Mouse (Mus musculus) heart, embryonic 10.5 days (tissue): ENCODE measurements around the gene B130006D01Rik. TPM values are rescaled to one million over a fixed set of nuclear protein-coding genes. Genes with fewer than 3 reads are reported as not detected.

Experiments used
- DNase-seq: peaks from one replicate; pipeline ENCODE4 v3.0.0-alpha.2; 2017; ENCODE audit warnings: low spot score
- H3K27ac ChIP-seq: fragments of 300-500 bp; sonication (generic); 2 replicates; pipeline ENCODE4 v1.5.1; 2016; ENCODE audit warnings: mild to moderate bottlenecking
- H3K27me3 ChIP-seq: fragments of 300-500 bp; sonication (generic); 2 replicates; pipeline ENCODE4 v1.6.1; 2016; ENCODE audit warnings: mild to moderate bottlenecking; ENCODE audit not compliant: poor library complexity, insufficient read depth, severe bottlenecking
- H3K36me3 ChIP-seq: fragments of 300-500 bp; sonication (generic); 2 replicates; pipeline ENCODE4 v1.6.1; 2016; ENCODE audit warnings: mild to moderate bottlenecking, moderate library complexity
- H3K4me1 ChIP-seq: fragments of 300-500 bp; sonication (generic); 2 replicates; pipeline ENCODE4 v1.6.1; 2016; ENCODE audit warnings: mild to moderate bottlenecking
- H3K4me3 ChIP-seq: fragments of 300-500 bp; sonication (generic); 2 replicates; pipeline ENCODE4 v1.5.1; 2016; ENCODE audit warnings: mild to moderate bottlenecking, moderate library complexity
- H3K9me3 ChIP-seq: fragments of 300-500 bp; sonication (generic); 2 replicates; pipeline ENCODE4 v1.6.1; 2016; ENCODE audit warnings: mild to moderate bottlenecking, moderate library complexity
- WGBS: fragments of 180-500 bp; shearing (Covaris S2); methylation state at CpG from one replicate; pipeline ENCODE4 v1.1.7; 2016; 5-methylcytosine and 5-hydroxymethylcytosine counted together
- polyA plus RNA-seq: library from polyadenylated mRNA; unstranded; fragments of >200 nt; fragmentation: Nextera tagmentation; extraction: Ambion mirVana; gene quantifications from 2 replicates; pipeline ENCODE4 v1.2.1, GENCODE M21; 2016

Gene B130006D01Rik
- polyA plus RNA-seq, 1 experiment from 2014 or later, result 1.9 TPM

- 84% methylated on average over 13 of the region's 13 CpGs for WGBS
- Histone ChIP-seq H3K4me3 (no peak overlapping the region), H3K27ac (no peak overlapping the region)
These were observed 22.3 kb upstream of the B130006D01Rik start for GRCm38 (mm10) chr11:95700778-95701739.

GRCm38 (mm10) chr11:95704032-95704969 lies 19.1 kb upstream of the B130006D01Rik start:
- Histone ChIP-seq H3K4me3 (no peak overlapping the region), H3K4me1 (0 out of 2 replicates have a peak, but pooled peaks cover 3% of the 10 kb centered on the region), H3K27ac (no peak overlapping the region), H3K9me3 (no peaks in the 10 kb centered on the region), H3K36me3 (no peaks in the 10 kb centered on the region), H3K27me3 (no peaks in the 10 kb centered on the region)
- 84% methylated on average over 12 of the region's 12 CpGs for WGBS
- DNase-seq, result no peak

More at GRCm38 (mm10) chr11:95700778-95701739, 22.3 kb upstream of the B130006D01Rik start:
- Histone ChIP-seq H3K27me3 (no peaks in the 10 kb centered on the region), H3K9me3 (no peaks in the 10 kb centered on the region), H3K36me3 (no peaks in the 10 kb centered on the region), H3K4me1 (no peaks in the 10 kb centered on the region)
- DNase-seq, result no peak

- Histone ChIP-seq H3K27me3 (no peaks in the 10 kb centered on the region), H3K9me3 (no peaks in the 10 kb centered on the region), H3K4me3 (no peak overlapping the region), H3K27ac (no peak overlapping the region; the same call in 1 of the 2 replicates), H3K36me3 (no peaks in the 10 kb centered on the region), H3K4me1 (0 out of 2 replicates have a peak, but pooled peaks cover 3% of the 10 kb centered on the region)
- DNase-seq, result no peak
- WGBS, result 66% methylated on average over 4 of the region's 4 CpGs
These were observed 18.4 kb upstream of the B130006D01Rik start for GRCm38 (mm10) chr11:95704970-95705330.

- H3K4me3 ChIP-seq, result no peak overlapping the region
- WGBS, result 86% methylated on average over 6 of the region's 6 CpGs
- H3K36me3 ChIP-seq, result no peaks in the 10 kb centered on the region
- no peaks in the 10 kb centered on the region for H3K9me3 ChIP-seq
- no peaks in the 10 kb centered on the region for H3K27me3 ChIP-seq
- DNase-seq, result no peak
- no peak overlapping the region for H3K27ac ChIP-seq
- H3K4me1 ChIP-seq, result peaks cover 13% of the 10 kb centered on the region
These were observed 13.8 kb upstream of the B130006D01Rik start for GRCm38 (mm10) chr11:95709534-95710040.

- no peaks in the 10 kb centered on the region for H3K9me3 ChIP-seq
- H3K36me3 ChIP-seq, result no peaks in the 10 kb centered on the region
- peaks cover 17% of the 10 kb centered on the region for H3K4me1 ChIP-seq
- no peak for DNase-seq
- H3K27me3 ChIP-seq, result no peaks in the 10 kb centered on the region
- H3K27ac ChIP-seq, result no peak overlapping the region
- 76% methylated on average over 7 of the region's 7 CpGs for WGBS
- H3K4me3 ChIP-seq, result no peak overlapping the region
These were observed 12.9 kb upstream of the B130006D01Rik start for GRCm38 (mm10) chr11:95710478-95710877.

- Histone ChIP-seq H3K27ac (peak overlapping the region; percentile 98), H3K36me3 (no peaks in the 10 kb centered on the region), H3K4me3 (peak overlapping the region; percentile 94), H3K27me3 (no peaks in the 10 kb centered on the region), H3K4me1 (peaks cover 18% of the 10 kb centered on the region), H3K9me3 (no peaks in the 10 kb centered on the region)
- 33% methylated on average over 12 of the region's 12 CpGs for WGBS
- DNase-seq, result no peak
These were observed 11.3 kb upstream of the B130006D01Rik start for GRCm38 (mm10) chr11:95712085-95712562.

- no peaks in the 10 kb centered on the region for H3K9me3 ChIP-seq
- peaks cover 18% of the 10 kb centered on the region for H3K4me1 ChIP-seq
- no peaks in the 10 kb centered on the region for H3K36me3 ChIP-seq
- peak within 1 kb of the TSS; percentile 94 for H3K4me3 ChIP-seq
- WGBS, result 2% methylated on average over 71 of the region's 103 CpGs
- peak within 1 kb of the TSS; percentile 98 for H3K27ac ChIP-seq
- DNase-seq, result peak; percentile 96
- H3K27me3 ChIP-seq, result no peaks in the 10 kb centered on the region
These were observed 10.7 kb upstream of the B130006D01Rik start, which contains the start of gene Zfp652 for GRCm38 (mm10) chr11:95712563-95713224. Gene Zfp652, plus strand, starts transcription at chr11:95712673.

GRCm38 (mm10) chr11:95713225-95713810 lies 10.1 kb upstream of the B130006D01Rik start:
- Histone ChIP-seq H3K4me3 (peak overlapping the region; percentile 94), H3K4me1 (peaks cover 15% of the 10 kb centered on the region), H3K27ac (peak overlapping the region; percentile 98), H3K27me3 (no peaks in the 10 kb centered on the region), H3K36me3 (no peaks in the 10 kb centered on the region), H3K9me3 (no peaks in the 10 kb centered on the region)
- 2% methylated on average over 34 of the region's 49 CpGs for WGBS
- DNase-seq, result peak; percentile 85

- under 1% methylated on average over 13 of the region's 13 CpGs for WGBS
- peak overlapping the region; percentile 94 for H3K4me3 ChIP-seq
- H3K27me3 ChIP-seq, result no peaks in the 10 kb centered on the region
- H3K4me1 ChIP-seq, result peaks cover 15% of the 10 kb centered on the region
- H3K9me3 ChIP-seq, result no peaks in the 10 kb centered on the region
- DNase-seq, result no peak
- peak overlapping the region; percentile 98 for H3K27ac ChIP-seq
- no peaks in the 10 kb centered on the region for H3K36me3 ChIP-seq
These were observed 9.6 kb upstream of the B130006D01Rik start for GRCm38 (mm10) chr11:95713811-95714241.

GRCm38 (mm10) chr11:95714411-95714810 lies 9.0 kb upstream of the B130006D01Rik start:
- Histone ChIP-seq H3K4me1 (peaks cover 15% of the 10 kb centered on the region), H3K9me3 (no peaks in the 10 kb centered on the region), H3K27ac (no peak overlapping the region), H3K27me3 (no peaks in the 10 kb centered on the region), H3K36me3 (no peaks in the 10 kb centered on the region), H3K4me3 (peak overlapping the region; percentile 94)
- no peak for DNase-seq
- 51% methylated on average over 7 of the region's 7 CpGs for WGBS

- Histone ChIP-seq H3K36me3 (no peaks in the 10 kb centered on the region; the same call in 1 of the 2 replicates), H3K27ac (no peak overlapping the region), H3K4me1 (peaks cover 15% of the 10 kb centered on the region), H3K27me3 (no peaks in the 10 kb centered on the region), H3K9me3 (no peaks in the 10 kb centered on the region), H3K4me3 (no peak overlapping the region)
- WGBS, result 71% methylated on average over 8 of the region's 8 CpGs
- DNase-seq, result no peak
These were observed 7.3 kb upstream of the B130006D01Rik start for GRCm38 (mm10) chr11:95716136-95716535.
